Mouse (Mus musculus) thymus, postnatal 36 days (tissue): ENCODE measurements around the gene Gsx2.

Experiments
- DNase-seq, 2 experiments: peaks; one replicate each; pipeline ENCODE4 v3.0.0; 2022; ENCODE audit warnings: mixed read lengths in 2 of 2

Gene Gsx2

GRCm38 (mm10) chr5:75075383-75075941 is at the start of gene Gsx2:
Gsx2 (plus strand) TSS chr5:75075601.
- no peak for DNase-seq

GRCm38 (mm10) chr5:75035475-75035874 is 39.9 kb upstream of the Gsx2 start:
- no peak for DNase-seq

GRCm38 (mm10) chr5:75039307-75039706 is 36.1 kb upstream of the Gsx2 start:
- no peak for DNase-seq

- no peak for DNase-seq
Measured at GRCm38 (mm10) chr5:75043011-75043445, 32.4 kb upstream of the Gsx2 start.

GRCm38 (mm10) chr5:75043621-75044301 is 31.6 kb upstream of the Gsx2 start:
- no peak for DNase-seq

- peak; percentile 79 to 90 for DNase-seq
Measured at GRCm38 (mm10) chr5:75044310-75044904, 31.0 kb upstream of the Gsx2 start, which contains the start of gene Chic2. Chic2 (minus strand) TSS chr5:75044774.

GRCm38 (mm10) chr5:75045371-75045770 is 30.0 kb upstream of the Gsx2 start:
- no peak for DNase-seq

- DNase-seq: no peak
Measured at GRCm38 (mm10) chr5:75046681-75047321, 28.6 kb upstream of the Gsx2 start.

GRCm38 (mm10) chr5:75051109-75051508 is 24.3 kb upstream of the Gsx2 start:
- DNase-seq: no peak

- DNase-seq: no peak
Measured at GRCm38 (mm10) chr5:75063177-75063576, 12.2 kb upstream of the Gsx2 start.

- peak; percentile 16 to 38 for DNase-seq
Measured at GRCm38 (mm10) chr5:75066715-75067114, 8.7 kb upstream of the Gsx2 start.

- DNase-seq: peak; percentile 87 to 89
Measured at GRCm38 (mm10) chr5:75067125-75067756, 8.2 kb upstream of the Gsx2 start.

GRCm38 (mm10) chr5:75070132-75070531 is 5.3 kb upstream of the Gsx2 start:
- DNase-seq: no peak

GRCm38 (mm10) chr5:75070656-75071375 is 4.6 kb upstream of the Gsx2 start:
- DNase-seq: no peak

- no peak for DNase-seq
Measured at GRCm38 (mm10) chr5:75071951-75072350, 3.5 kb upstream of the Gsx2 start.

- no peak for DNase-seq
Measured at GRCm38 (mm10) chr5:75072532-75072931, 2.9 kb upstream of the Gsx2 start.

- no peak for DNase-seq
Measured at GRCm38 (mm10) chr5:75073167-75073566, 2.2 kb upstream of the Gsx2 start.

GRCm38 (mm10) chr5:75073684-75074083 is 1.7 kb upstream of the Gsx2 start:
- DNase-seq: no peak

- DNase-seq: no peak
Measured at GRCm38 (mm10) chr5:75074132-75074531, 1.3 kb upstream of the Gsx2 start.

GRCm38 (mm10) chr5:75074537-75075382 is 641 bp upstream of the Gsx2 start:
- DNase-seq: no peak

GRCm38 (mm10) chr5:75076326-75077050 is 1.1 kb downstream of the Gsx2 start:
- DNase-seq: no peak
